Mouse (Mus musculus) megakaryocyte progenitor cell, adult 5-6 weeks (primary cell): ENCODE data around the gene Prrt1. TPM values are rescaled to one million over a fixed set of nuclear protein-coding genes. Genes with fewer than 3 reads are reported as not detected.

Experiments used
- ATAC-seq: replicated peaks from 2 replicates; pipeline ENCODE4 v1.8.0; 2016; ENCODE audit warnings: mild to moderate bottlenecking, moderate TSS enrichment, inconsistent platforms; ENCODE audit not compliant: poor library complexity
- total RNA-seq, 2 experiments: library from RNA; stranded (forward) in 1 of 2; stranded (reverse) in 1 of 2; fragments of 157-497, 149-512 nt in 1 of 2; fragments of 200-1000 nt in 1 of 2; gene quantifications; 2 replicates each; pipeline versions ENCODE4 v1.2.3 to v1.2.4; 2015 to 2017

The Prrt1 gene
- total RNA-seq, 2 experiments from 2014 or later: 0.17 TPM; not detected in 1

- ATAC-seq: peak; percentile 44
These were observed 31.7 kb upstream of the Prrt1 start, which contains the start of gene Ager for GRCm38 (mm10) chr17:34597566-34598095. Gene Ager, plus strand, starts transcription at chr17:34597862.

DNA sequence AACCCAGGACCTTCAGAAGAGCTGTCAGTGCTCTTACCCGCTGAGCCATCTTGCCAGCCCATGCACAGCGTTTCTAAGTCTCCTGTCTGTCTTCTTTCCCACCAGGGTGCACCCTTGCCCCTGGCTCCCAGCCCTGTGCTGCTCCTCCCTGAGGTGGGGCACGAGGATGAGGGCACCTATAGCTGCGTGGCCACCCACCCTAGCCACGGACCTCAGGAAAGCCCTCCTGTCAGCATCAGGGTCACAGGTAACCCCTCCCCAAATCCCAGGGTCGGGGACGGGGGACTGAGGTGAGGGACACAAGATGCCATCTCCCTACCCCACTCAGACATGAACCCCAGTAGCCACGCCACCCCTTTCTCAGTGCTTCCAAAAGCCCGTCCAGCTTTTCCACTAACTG lies 29.4 kb upstream of the Prrt1 start:
- no peak for ATAC-seq

DNA sequence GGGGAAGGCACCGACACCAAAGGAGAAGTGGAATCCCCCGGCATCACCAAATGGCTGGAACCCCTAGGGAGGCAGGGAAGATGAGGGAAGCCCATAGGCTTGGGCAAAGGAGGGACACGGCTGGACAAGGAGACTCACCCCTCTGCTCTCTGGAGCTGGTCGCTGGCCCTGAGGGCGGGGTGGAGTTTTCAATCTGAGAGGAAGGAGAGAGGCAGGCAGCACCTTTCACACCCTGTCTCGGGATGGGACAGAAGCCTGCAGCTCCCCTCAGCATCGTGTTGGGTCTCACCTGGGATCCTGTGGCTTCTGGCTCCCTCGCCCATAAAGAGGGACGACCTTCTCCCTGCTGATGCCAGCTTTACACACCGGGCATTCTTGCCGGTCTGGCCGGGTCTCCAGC lies 27.5 kb upstream of the Prrt1 start:
- no peak for ATAC-seq

DNA sequence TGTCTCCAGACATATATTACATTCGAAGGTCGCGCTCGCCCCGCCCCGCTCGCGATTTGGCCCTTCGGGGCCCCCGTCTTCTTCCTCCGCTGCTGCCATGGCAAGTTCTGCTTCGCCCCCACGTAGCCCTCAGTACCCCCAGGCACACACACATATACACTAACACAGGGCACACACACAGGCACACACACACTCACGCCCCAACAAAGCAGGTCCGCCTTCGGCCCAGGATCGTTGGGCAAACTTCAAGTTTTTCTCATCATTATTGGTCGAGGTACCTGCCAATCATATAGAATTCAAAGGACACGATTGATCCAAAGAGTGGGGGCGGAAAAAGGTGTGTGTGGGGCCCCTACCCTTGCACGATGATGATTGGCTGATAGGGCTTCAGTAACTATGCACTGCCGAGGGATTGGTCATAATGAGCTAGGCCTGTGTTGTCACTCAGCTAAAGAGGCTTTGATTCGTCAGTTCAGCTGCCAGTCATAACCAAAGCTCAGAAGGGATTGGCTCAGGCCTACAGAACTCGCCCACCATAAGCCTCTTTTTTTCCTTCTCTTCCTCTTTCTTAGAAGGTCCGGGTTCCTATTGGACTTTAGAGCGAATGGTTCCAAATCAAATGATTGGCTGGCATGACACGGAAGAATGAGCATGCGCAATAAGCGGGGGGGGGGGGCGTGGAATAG lies 25.8 kb upstream of the Prrt1 start, which contains the start of gene Rnf5:
Gene Rnf5 (minus strand): TSS at position 316 of the 686 bp plus-strand sequence.
- ATAC-seq: peak; percentile 72

DNA sequence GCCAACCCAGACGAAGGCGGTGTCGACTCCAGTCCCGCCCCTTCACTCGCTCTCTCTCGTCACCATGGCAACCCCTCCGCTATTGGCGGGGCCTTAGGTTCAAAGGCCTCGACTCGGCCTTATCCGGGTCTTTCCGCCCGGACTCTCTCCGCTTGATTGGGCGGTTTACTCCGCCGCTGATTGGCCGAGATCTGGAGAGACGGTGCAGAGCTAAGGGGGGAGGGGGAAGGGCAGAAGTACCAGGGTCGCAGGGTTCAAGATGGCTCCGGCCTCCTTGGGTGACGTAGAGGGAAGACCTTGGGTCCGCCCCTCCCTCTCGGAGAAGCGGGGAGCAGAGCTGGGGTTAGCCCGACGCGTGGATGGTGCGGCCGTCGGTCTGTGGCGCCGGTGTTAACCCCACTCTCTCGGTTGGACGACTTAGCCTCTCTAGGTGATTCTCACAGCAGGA lies 25.2 kb upstream of the Prrt1 start, which contains the start of gene Agpat1:
Gene Agpat1 (plus strand): TSS at position 202 of the 448 bp plus-strand sequence.
- peak; percentile 73 for ATAC-seq

DNA sequence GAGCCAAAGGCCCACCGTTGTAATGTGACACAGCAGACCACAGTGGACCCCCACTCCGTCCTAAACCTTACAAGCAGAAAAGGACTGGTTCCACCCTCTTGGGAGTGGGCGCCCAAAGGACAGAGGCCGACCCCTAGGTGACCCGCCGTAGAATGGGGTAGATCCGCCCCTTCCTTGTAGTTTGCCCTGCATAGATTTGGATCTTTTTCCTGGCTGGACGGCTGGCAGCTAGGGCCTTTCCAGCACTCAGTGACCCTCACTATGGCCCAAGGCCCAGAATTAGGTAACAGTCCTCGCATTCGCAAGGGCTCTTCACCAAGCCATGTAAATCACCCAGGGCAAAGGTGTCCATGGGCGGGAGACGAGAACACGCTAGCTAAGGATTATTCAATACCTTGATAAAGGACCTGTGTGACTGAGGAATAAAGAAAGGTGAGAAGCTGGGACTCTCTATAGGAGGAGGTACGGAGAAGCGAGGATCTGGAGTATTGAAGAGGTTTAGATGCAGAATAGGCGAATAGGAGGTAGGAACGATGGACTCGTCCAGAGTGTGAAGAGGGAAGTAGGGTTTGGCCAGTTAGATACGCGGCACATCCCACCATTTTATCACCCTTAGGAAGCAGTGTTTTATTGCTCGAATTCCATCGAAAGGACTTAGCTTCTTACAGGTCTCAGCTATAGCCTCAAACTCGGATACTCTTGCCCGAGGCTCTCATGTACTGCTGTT lies 24.7 kb upstream of the Prrt1 start:
- ATAC-seq: no peak

GRCm38 (mm10) chr17:34605609-34606008 lies 23.7 kb upstream of the Prrt1 start:
- peak; percentile 45 for ATAC-seq

DNA sequence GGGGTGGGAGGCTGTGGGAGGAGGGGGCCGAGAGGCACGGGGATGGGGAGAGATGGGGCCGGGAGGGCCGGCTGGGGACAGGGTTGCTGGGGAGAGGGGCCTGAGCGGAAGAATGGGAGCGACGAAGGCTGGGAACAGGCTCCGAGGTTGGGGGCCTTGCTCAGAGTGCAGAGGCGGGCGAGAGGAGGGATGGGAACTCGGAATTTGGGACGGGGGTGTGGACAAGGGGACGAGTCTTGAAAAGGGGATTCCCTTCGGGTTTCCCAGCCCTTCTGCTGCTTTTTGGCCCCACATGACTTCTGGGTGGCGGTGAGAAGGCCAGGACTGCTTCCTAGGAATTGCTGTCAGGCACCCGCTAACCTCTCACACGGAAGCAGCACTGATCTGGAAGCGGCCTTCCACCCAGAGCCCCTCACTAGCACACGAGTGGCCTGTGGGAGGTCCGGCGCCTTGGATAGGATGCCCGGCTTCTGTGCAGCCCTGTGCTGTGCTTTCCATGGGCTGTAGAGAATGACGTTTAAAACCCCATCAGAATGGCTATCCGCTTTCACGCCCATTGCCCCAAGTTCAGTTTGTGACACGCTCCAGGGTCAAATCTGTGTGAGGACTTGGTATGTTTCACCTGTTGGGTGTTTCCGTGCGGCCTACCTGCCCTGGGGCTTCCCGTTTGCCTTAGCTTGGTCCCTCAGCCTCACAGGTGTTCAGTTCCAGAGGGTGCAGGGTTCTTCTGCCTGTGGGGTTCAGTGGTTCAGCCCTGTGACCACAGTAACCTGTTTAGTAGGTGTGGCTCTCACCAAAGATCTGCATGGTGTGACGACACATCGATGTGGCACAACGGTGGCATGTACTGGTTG lies 22.9 kb upstream of the Prrt1 start:
- ATAC-seq: no peak

- ATAC-seq: no peak
These were observed 21.3 kb upstream of the Prrt1 start for GRCm38 (mm10) chr17:34607997-34608396.

DNA sequence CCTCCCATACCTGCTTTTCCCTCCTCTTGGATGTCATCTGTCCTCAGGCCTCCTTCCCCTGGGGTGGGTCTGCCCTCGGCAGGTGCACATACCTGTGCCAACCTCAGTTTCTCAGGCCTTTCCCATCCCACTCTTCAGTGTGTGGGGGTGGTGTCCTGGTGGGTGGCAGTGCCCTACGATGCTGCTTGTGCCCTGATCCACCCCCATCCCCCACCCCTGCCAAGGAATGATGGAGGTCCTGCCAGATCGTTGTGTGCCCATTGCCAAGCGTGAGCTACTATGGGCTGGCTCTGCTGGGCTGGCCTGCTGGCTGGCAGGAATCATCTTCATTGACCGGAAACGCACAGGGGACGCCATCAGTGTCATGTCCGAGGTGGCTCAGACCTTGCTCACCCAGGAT lies 18.3 kb upstream of the Prrt1 start:
- no peak for ATAC-seq

DNA sequence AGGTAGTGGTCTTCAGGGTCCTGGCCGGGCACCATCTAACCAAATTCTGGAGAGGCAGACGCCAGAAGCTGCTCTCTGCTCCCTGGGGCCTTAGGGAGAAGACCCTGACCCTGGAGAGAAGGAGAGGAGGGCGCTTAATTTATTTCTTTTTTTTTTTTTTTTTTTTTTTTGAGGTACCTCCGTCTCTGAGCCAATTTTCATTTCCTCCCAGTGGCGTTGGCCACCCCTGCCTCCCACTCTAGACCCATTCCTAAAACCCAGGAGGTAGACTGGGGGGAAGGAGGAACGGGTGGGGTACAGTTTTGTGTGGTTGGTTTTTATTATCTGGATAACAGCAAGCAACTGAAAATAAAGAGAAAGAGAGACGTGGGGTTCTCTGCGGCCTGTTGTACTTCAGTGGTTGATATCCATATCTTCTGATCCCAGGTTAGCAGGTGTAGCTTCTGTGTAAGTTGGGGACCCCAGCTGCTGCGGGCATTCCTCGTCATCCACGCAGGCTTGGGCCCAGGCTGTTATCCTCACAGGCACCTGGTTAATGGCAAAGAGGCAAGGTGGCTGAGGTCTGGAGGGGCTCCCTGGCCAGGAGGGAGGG lies 16.2 kb upstream of the Prrt1 start:
- ATAC-seq: peak; percentile 95

DNA sequence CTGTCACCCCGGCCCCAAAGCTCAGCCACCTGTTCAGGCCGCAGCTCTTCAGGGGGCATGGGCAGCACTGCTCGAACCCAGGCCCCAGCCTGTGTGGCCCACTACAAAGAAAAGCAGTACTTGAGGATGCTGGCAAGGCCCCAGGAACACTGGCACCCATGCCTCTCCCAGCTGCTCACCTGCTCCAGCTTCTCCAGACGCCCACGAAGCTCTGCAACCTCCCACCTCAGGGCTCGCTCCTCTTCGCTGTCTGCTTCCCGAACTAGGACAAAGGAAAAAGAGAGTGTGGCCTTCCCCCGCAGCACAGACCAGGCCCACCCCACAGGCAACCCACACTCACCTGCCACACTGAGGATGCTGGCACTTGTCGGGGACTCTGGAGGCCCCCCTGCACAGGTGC lies 15.5 kb upstream of the Prrt1 start:
- no peak for ATAC-seq

DNA sequence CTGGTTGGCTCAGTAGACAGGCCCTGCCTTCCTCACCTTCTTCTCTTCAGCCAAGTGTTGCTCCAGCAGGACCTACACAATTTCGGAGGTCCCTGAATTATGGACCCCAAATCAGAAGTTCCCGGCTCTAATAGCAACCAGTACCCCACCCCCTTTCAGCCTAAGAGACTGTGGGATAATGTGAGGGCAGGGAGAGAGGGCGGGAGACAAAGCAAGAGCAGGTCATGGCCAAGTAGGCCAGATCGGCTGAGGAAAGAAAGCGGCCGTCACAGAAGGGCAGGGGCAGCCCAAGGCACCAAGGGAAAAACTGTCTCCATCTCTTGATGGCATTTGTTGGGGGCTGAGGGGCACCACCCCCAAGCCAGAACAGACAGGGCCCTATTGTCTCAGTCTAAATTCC lies 13.5 kb upstream of the Prrt1 start, which contains the start of gene Egfl8:
Gene Egfl8 (minus strand): TSS at position 101 of the 400 bp plus-strand sequence.
- ATAC-seq: no peak

DNA sequence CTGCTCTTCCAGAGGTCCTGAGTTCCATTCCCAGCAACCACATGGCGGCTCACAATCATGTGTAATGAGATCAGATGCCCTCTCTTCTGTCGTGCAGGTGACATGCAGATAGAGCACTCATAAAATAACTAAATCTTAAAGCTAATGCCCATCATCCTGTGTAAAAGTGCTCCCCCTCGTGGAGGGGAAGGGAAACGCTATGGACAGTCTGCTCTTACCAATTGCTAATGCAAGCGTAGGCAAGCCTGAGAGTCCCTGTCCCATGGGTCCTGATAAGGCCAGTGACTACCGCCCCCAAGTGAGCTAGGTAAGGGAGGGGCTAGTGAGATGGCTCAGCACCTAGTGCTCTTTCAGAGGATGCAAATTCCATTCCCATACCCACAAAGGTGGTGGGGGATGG lies 10.3 kb upstream of the Prrt1 start:
- ATAC-seq: peak; percentile 97

DNA sequence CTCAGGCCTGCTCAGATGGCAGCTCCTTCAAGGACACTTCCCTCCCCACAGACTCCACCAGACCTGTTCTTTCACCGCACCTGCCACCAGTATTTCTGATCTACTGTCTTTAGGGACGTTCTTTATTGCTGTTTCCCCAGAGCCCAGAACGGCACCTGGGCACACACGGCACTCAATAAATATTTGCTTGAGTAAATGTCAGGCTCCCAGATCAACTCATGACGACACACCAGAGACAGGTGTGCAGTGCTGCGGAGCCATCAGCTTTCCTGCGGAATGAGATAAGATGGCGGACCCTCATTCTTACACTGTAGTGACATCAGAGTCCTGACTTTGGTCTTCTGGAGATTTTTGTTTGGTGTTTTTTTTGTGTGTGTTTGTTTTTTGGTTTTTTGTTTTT lies 8.3 kb upstream of the Prrt1 start:
- ATAC-seq: no peak

GRCm38 (mm10) chr17:34623161-34623560 lies 6.2 kb upstream of the Prrt1 start:
- ATAC-seq: no peak

DNA sequence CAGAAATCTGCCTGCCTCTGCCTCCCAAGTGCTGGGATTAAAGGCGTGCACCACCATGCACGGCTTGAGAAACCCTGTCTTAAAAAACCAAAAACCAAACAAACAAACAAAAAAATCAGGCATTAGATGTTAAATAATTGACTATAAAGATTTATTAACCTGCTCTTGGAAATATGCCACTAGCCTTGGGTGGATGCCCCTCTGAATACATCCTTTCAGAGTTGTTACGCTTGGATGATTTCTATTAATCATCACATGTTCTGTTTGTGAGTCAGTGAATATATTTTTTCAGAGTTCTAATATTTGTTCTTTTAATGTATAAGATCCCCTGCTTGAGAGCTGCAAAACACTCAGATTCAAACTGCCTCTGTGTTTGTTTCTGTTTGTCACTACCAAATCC lies 4.4 kb upstream of the Prrt1 start:
- no peak for ATAC-seq

- ATAC-seq: no peak
These were observed 3.1 kb upstream of the Prrt1 start for GRCm38 (mm10) chr17:34626062-34626772.

GRCm38 (mm10) chr17:34626773-34627092 lies 2.6 kb upstream of the Prrt1 start:
- peak; percentile 47 for ATAC-seq
